Mouse (Mus musculus) gastrocnemius, postnatal 36 days (tissue): ENCODE data around the gene Ahsa1. TPM values are rescaled to one million over a fixed set of nuclear protein-coding genes. Genes with fewer than 3 reads are reported as not detected.

ENCODE experiments used
- microRNA-seq, 2 experiments: library from miRNA; unstranded; fragments of <30 nt; microRNA quantifications; one replicate each; pipeline ENCODE4 v1.2.0; 2021
- total RNA-seq, 2 experiments: library from RNA; stranded (reverse); gene quantifications; 2 replicates each; pipeline ENCODE4 v1.2.3; 2021

Gene Ahsa1
- total RNA-seq, 2 experiments from 2014 or later, result 117 to 123 TPM

Small RNAs within 50 kb of the gene (microRNA-seq; reads per million reads assigned to microRNA genes)
- gene Gm47293, result 0 reads per million in 2 experiments

Other genes starting within 250 kb of the Ahsa1 start
- not detected for gene Tmem63c, start 245.1 kb upstream of the Ahsa1 start, total RNA-seq
- gene Ngb, start 163.9 kb upstream of the Ahsa1 start, total RNA-seq, result not detected
- gene Gstz1, start 119.3 kb upstream of the Ahsa1 start, total RNA-seq, result 10 to 100 TPM; 34.9 to 36.0 TPM
- gene Pomt2, start 118.5 kb upstream of the Ahsa1 start, total RNA-seq, result 1 to 10 TPM; 4.4 to 5.0 TPM
- not detected for gene Samd15, start 66.8 kb upstream of the Ahsa1 start, total RNA-seq
- gene Tmed8, start 66.0 kb upstream of the Ahsa1 start, total RNA-seq, result 1 to 10 TPM; 1.7 to 1.9 TPM
- gene Noxred1, start 27.7 kb upstream of the Ahsa1 start, total RNA-seq, result under 1 TPM; 0.33 to 0.47 TPM
- gene Vipas39, start 223 bp upstream of the Ahsa1 start, total RNA-seq, result 10 to 100 TPM in 1 of 2 experiments, 1 to 10 TPM in 1; 7.3 to 10.1 TPM
- not detected for gene Ism2, start 33.2 kb downstream of the Ahsa1 start, total RNA-seq
- 10 to 100 TPM in 1 of 2 experiments, 1 to 10 TPM in 1; 9.2 to 10.5 TPM for gene Sptlc2, start 121.9 kb downstream of the Ahsa1 start, total RNA-seq
- gene Slirp, start 177.4 kb downstream of the Ahsa1 start, total RNA-seq, result 100 to 1,000 TPM; 139 to 146 TPM
- 1 to 10 TPM; 3.5 to 6.7 TPM for gene Alkbh1, start 177.5 kb downstream of the Ahsa1 start, total RNA-seq
- gene Snw1, start 205.8 kb downstream of the Ahsa1 start, total RNA-seq, result 10 to 100 TPM; 39.0 to 47.6 TPM
- not detected for gene Gm5788, start 228.2 kb downstream of the Ahsa1 start, total RNA-seq
- not detected for gene Gm8300, start 247.8 kb downstream of the Ahsa1 start, total RNA-seq